Comparison of ENCODE assay signal across 8 mouse cellular contexts in the genomic region with DNA sequence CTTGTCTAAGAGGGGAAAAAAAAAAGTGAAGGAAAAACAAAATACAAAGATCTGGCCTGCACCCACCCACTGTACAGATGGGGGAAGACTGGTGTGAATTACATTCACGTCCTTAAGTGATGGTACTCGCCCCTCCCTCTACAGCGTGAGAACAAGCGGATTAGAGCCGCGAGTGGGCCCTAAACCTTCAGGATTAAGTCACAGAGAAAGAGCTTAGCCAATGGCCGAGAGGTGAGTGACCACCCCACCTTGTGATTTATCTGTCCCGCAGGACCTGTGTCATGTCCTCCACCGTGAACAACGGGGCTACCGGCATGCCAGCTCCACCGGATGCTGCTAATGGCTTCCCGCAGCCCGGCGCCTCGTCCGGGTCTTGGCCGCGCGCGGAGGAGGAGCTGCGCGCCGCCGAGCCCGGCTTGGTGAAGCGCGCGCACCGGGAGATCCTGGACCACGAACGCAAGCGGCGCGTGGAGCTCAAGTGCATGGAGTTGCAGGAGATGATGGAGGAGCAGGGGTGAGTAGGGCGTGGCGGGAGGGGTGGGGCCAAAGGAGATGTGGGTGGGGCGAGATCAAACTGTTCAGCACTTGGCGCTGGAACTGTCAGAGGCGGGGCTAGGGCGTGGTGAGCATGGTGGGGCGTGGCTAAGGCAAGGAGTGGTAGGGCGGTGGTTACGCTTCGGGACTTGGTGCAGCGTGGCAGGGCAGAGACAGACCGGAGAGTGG. TPM values are rescaled to one million over a fixed set of nuclear protein-coding genes. Genes with fewer than 3 reads are reported as not detected.
DNase-seq lines count a peak whose midpoint lies in the region; ATAC-seq and TF ChIP-seq lines count a peak whose summit lies in the region.

No protein-coding gene starts in this region.

- H3K79me2 ChIP-seq in liver, adult 2 months (ENCODE audit: control insufficient read depth, insufficient read depth, low read length) = no peaks in the 10 kb centered on the region

- peak overlapping the region; percentile 17 for H3K9ac ChIP-seq in heart, embryonic 12.5 days
- H3K9ac ChIP-seq in kidney, embryonic 16.5 days (replicated peaks; ENCODE audit: low read length) = peak overlapping the region; percentile 46; the same call in 1 of the 2 replicates
- no peak overlapping the region for H3K9ac ChIP-seq in liver, adult 2 months (ENCODE audit: low read depth, low read length)

- peak; percentile 87 to 91 for DNase-seq in B cell, adult 2 months
- DNase-seq in adrenal gland, postnatal 25 days = peak; percentile 82
- peak; percentile 93 for DNase-seq in embryonic facial prominence, embryonic 10.5 days (ENCODE audit: low spot score)
- no peak for DNase-seq in liver, adult 2 months (ENCODE audit: extremely low read depth, low read depth, low spot score)
- DNase-seq in naive thymus-derived CD4-positive, alpha-beta T cell, adult 2 months (ENCODE audit: low read depth) = peak; percentile 49
- peak; percentile 75 to 78 for DNase-seq in spleen, postnatal 4 days (ENCODE audit: low spot score in 2 of 2)

- TF ChIP-seq POLR2A in liver, adult 2 months (IDR thresholded peaks at IDR 0.05; ENCODE audit: extremely low read depth, insufficient read depth, low read length) = no peak

- peak overlapping the region; percentile 67 for H3K4me3 ChIP-seq in embryonic facial prominence, embryonic 10.5 days
- H3K4me3 ChIP-seq in heart, embryonic 12.5 days = peak overlapping the region; percentile 48
- peak overlapping the region; percentile 53 for H3K4me3 ChIP-seq in kidney, embryonic 16.5 days (ENCODE audit: low read length)
- peak overlapping the region; percentile 3; the same call in 1 of the 2 replicates for H3K4me3 ChIP-seq in liver, adult 2 months (ENCODE audit: insufficient read depth, low read depth, low read length)

- H3K4me1 ChIP-seq in embryonic facial prominence, embryonic 10.5 days = peaks cover 16% of the 10 kb centered on the region
- H3K4me1 ChIP-seq in heart, embryonic 12.5 days (replicated peaks) = peaks cover 12% of the 10 kb centered on the region
- H3K4me1 ChIP-seq in kidney, embryonic 16.5 days (ENCODE audit: insufficient read depth, low read length) = peaks cover 7% of the 10 kb centered on the region; the same call in 1 of the 2 replicates
- peaks cover 2% of the 10 kb centered on the region; the same call in 1 of the 2 replicates for H3K4me1 ChIP-seq in liver, adult 2 months (ENCODE audit: control insufficient read depth, insufficient read depth, low read length)

- H3K27me3 ChIP-seq in embryonic facial prominence, embryonic 10.5 days (replicated peaks; ENCODE audit: low read depth, poor library complexity, severe bottlenecking) = peaks cover 48% of the 10 kb centered on the region
- peaks cover 51% of the 10 kb centered on the region for H3K27me3 ChIP-seq in heart, embryonic 12.5 days (replicated peaks)
- H3K27me3 ChIP-seq in kidney, embryonic 16.5 days (ENCODE audit: insufficient read depth, low read length) = no peaks in the 10 kb centered on the region
- peaks cover 7% of the 10 kb centered on the region for H3K27me3 ChIP-seq in liver, adult 2 months (ENCODE audit: control insufficient read depth, insufficient read depth, low read length)

- peak overlapping the region; percentile 55 for H3K27ac ChIP-seq in embryonic facial prominence, embryonic 10.5 days (replicated peaks)
- H3K27ac ChIP-seq in heart, embryonic 12.5 days (ENCODE audit: poor library complexity, severe bottlenecking) = no peak overlapping the region
- no peak overlapping the region for H3K27ac ChIP-seq in kidney, embryonic 16.5 days (ENCODE audit: low read length)
- no peak overlapping the region for H3K27ac ChIP-seq in liver, adult 2 months (replicated peaks; ENCODE audit: insufficient read depth, low read depth, low read length)

- H3K9me3 ChIP-seq in embryonic facial prominence, embryonic 10.5 days = no peaks in the 10 kb centered on the region
- no peaks in the 10 kb centered on the region for H3K9me3 ChIP-seq in heart, embryonic 12.5 days (replicated peaks)
- no peaks in the 10 kb centered on the region for H3K9me3 ChIP-seq in kidney, embryonic 16.5 days (ENCODE audit: low read length)

- under 1% methylated on average over 47 of the region's 47 CpGs for WGBS in embryonic facial prominence, embryonic 10.5 days
- WGBS in heart, embryonic 12.5 days = under 1% methylated on average over 47 of the region's 47 CpGs
- WGBS in kidney, embryonic 16.5 days = under 1% methylated on average over 47 of the region's 47 CpGs
- WGBS in liver, adult 2 months = 4% methylated on average over 47 of the region's 47 CpGs

- H3K4me2 ChIP-seq in heart, embryonic 12.5 days = peak overlapping the region; percentile 80
- peak overlapping the region; percentile 94 for H3K4me2 ChIP-seq in kidney, embryonic 16.5 days (replicated peaks; ENCODE audit: low read depth, low read length)

- peak; percentile 82 for ATAC-seq in heart, embryonic 12.5 days (ENCODE audit: insufficient number of reproducible peaks, low FRiP score)
- ATAC-seq in kidney, embryonic 16.5 days (ENCODE audit: low FRiP score, low TSS enrichment) = peak; percentile 94

- no peak for TF ChIP-seq CTCF in liver, adult 2 months (IDR thresholded peaks at IDR 0.05; ENCODE audit: low read depth, low read length)

- no peaks in the 10 kb centered on the region for H3K36me3 ChIP-seq in embryonic facial prominence, embryonic 10.5 days (replicated peaks)
- H3K36me3 ChIP-seq in heart, embryonic 12.5 days = no peaks in the 10 kb centered on the region
- H3K36me3 ChIP-seq in kidney, embryonic 16.5 days (ENCODE audit: insufficient read depth, low read length) = no peaks in the 10 kb centered on the region
- no peaks in the 10 kb centered on the region for H3K36me3 ChIP-seq in liver, adult 2 months (ENCODE audit: control insufficient read depth, insufficient read depth, low read length)

RNA-seq across cellular contexts. Expression of gene Srrm3, which starts 28.2 kb away (rescaled TPM):
- 1.7 and 5.6 TPM in 2 replicates for total RNA-seq in adrenal gland, postnatal 25 days (2021)
- polyA plus RNA-seq in embryonic facial prominence, embryonic 10.5 days (2016; fragmentation: Nextera tagmentation; extraction: Ambion mirVana) = 4.9 and 5.3 TPM in 2 replicates
- polyA plus RNA-seq in heart, embryonic 12.5 days (2016; fragmentation: Nextera tagmentation; extraction: Ambion mirVana) = 0.22 TPM in 1 of 2 replicates, not detected in the other
- 0.27 and 1.0 TPM in 2 replicates for polyA plus RNA-seq in kidney, embryonic 16.5 days (2015; fragmentation: Nextera tagmentation; extraction: Ambion mirVana)
- not detected in 2 replicates for total RNA-seq in liver, adult 2 months (2014; rRNA removed)
- polyA plus RNA-seq in liver, adult 2 months (2012; rRNA removed) = not detected in 2 replicates

RNA-seq across cellular contexts. Expression of gene Hspb1, which starts 52.8 kb away (rescaled TPM):
- 80.7 and 133 TPM in 2 replicates for total RNA-seq in adrenal gland, postnatal 25 days (2021)
- 24.0 and 24.4 TPM in 2 replicates for polyA plus RNA-seq in embryonic facial prominence, embryonic 10.5 days (2016; fragmentation: Nextera tagmentation; extraction: Ambion mirVana)
- polyA plus RNA-seq in heart, embryonic 12.5 days (2016; fragmentation: Nextera tagmentation; extraction: Ambion mirVana) = 916 and 1,021 TPM in 2 replicates
- polyA plus RNA-seq in kidney, embryonic 16.5 days (2015; fragmentation: Nextera tagmentation; extraction: Ambion mirVana) = 69.9 and 70.5 TPM in 2 replicates
- total RNA-seq in liver, adult 2 months (2014; rRNA removed) = 18.9 and 19.5 TPM in 2 replicates
- polyA plus RNA-seq in liver, adult 2 months (2012; rRNA removed) = 10.9 and 24.3 TPM in 2 replicates

RNA-seq across cellular contexts. Expression of gene Mdh2, which starts 56.6 kb away (rescaled TPM):
- total RNA-seq in adrenal gland, postnatal 25 days (2021) = 408 and 463 TPM in 2 replicates
- 603 and 625 TPM in 2 replicates for polyA plus RNA-seq in embryonic facial prominence, embryonic 10.5 days (2016; fragmentation: Nextera tagmentation; extraction: Ambion mirVana)
- polyA plus RNA-seq in heart, embryonic 12.5 days (2016; fragmentation: Nextera tagmentation; extraction: Ambion mirVana) = 950 TPM in 2 replicates
- polyA plus RNA-seq in kidney, embryonic 16.5 days (2015; fragmentation: Nextera tagmentation; extraction: Ambion mirVana) = 690 and 691 TPM in 2 replicates
- total RNA-seq in liver, adult 2 months (2014; rRNA removed) = 108 and 176 TPM in 2 replicates
- 361 and 418 TPM in 2 replicates for polyA plus RNA-seq in liver, adult 2 months (2012; rRNA removed)

RNA-seq across cellular contexts. Expression of gene Styxl1, which starts 56.7 kb away (rescaled TPM):
- total RNA-seq in adrenal gland, postnatal 25 days (2021) = 0.36 TPM in 1 of 2 replicates, not detected in the other
- polyA plus RNA-seq in embryonic facial prominence, embryonic 10.5 days (2016; fragmentation: Nextera tagmentation; extraction: Ambion mirVana) = 0.30 and 0.31 TPM in 2 replicates
- polyA plus RNA-seq in heart, embryonic 12.5 days (2016; fragmentation: Nextera tagmentation; extraction: Ambion mirVana) = not detected in 2 replicates
- polyA plus RNA-seq in kidney, embryonic 16.5 days (2015; fragmentation: Nextera tagmentation; extraction: Ambion mirVana) = 0.42 and 0.62 TPM in 2 replicates
- total RNA-seq in liver, adult 2 months (2014; rRNA removed) = 0.13 and 0.18 TPM in 2 replicates
- polyA plus RNA-seq in liver, adult 2 months (2012; rRNA removed) = 0.22 and 0.23 TPM in 2 replicates

Comparison
In these comparisons a context has a peak if more than half of its experiments do, and no peak if none do; other contexts are left out.
1. H3K4me3 ChIP-seq: peak in every context shown above with its lines; median percentile 67 in embryonic facial prominence, embryonic 10.5 days; 53 in kidney, embryonic 16.5 days; 48 in heart, embryonic 12.5 days; 3 in liver, adult 2 months.
2. RNA of gene Hspb1, which starts 52.8 kb away (polyA plus RNA-seq): 916 to 1,021 TPM in heart, embryonic 12.5 days; 69.9 to 70.5 TPM in kidney, embryonic 16.5 days, 24.0 to 24.4 TPM in embryonic facial prominence, embryonic 10.5 days and 10.9 to 24.3 TPM in liver, adult 2 months; every median in the first group is over 10 times any median in the second.